Mouse (Mus musculus): ENCODE results near the gene Itk.
A peak's percentile ranks its signal among the peaks of the same experiment; 100 is the strongest.
"Not testable (repeated sequence)": the region's sequence is repeated elsewhere in the genome, so short reads cannot be mapped to it uniquely, and the experiment has no call there.

Itk gene

GRCm38 (mm10) chr11:46389336-46390117 is at the start of gene Itk:
Itk (minus strand) TSS chr11:46389515.
- DNase-seq (ENCODE audit: low read depth, low spot score), result no peak

DNA sequence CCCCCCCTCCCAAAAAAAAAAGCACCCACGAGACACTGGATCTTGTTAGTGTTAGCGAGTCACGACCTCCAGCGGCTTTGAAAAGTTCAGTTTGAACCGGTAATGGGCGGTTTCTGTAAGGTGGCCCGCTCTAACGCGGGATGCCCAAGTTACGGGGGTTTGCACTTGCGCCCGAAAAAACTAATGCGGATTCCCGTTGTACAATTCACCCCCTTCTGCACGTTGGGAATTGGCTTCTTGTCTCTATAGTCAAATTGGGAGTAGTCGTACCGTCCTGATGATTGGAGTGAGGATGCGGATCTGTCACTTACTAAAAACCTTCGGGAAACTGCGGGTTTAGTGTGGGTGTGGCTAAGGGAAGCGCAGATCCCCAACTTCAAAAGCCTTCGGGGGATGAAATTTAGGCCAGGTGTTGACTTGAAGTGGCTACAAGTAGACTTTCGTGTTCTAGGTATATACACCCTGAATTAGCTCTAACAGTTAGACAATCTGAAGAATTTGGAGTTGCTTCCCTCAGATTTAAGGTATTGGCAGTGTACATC is 48.2 kb upstream of the Itk start:
- DNase-seq (ENCODE audit: low read depth, low spot score), result no peak

GRCm38 (mm10) chr11:46436760-46437458 is 47.6 kb upstream of the Itk start, which contains the start of gene Med7:
Med7 (plus strand) TSS chr11:46436925.
- peak; percentile 91 for DNase-seq (ENCODE audit: low read depth, low spot score)

- DNase-seq (ENCODE audit: low read depth, low spot score), result no peak
Observed at GRCm38 (mm10) chr11:46435363-46435762, 46.0 kb upstream of the Itk start.

GRCm38 (mm10) chr11:46431129-46431528 is 41.8 kb upstream of the Itk start:
- DNase-seq (ENCODE audit: low read depth, low spot score), result peak; percentile 69

- DNase-seq (ENCODE audit: low read depth, low spot score), result no peak
Observed at GRCm38 (mm10) chr11:46430123-46430522, 40.8 kb upstream of the Itk start.

- not testable (repeated sequence) for DNase-seq (ENCODE audit: low read depth, low spot score)
Observed at GRCm38 (mm10) chr11:46428131-46428530, 38.8 kb upstream of the Itk start.

GRCm38 (mm10) chr11:46421086-46421888 is 32.0 kb upstream of the Itk start:
- DNase-seq (ENCODE audit: low read depth, low spot score), result no peak

DNA sequence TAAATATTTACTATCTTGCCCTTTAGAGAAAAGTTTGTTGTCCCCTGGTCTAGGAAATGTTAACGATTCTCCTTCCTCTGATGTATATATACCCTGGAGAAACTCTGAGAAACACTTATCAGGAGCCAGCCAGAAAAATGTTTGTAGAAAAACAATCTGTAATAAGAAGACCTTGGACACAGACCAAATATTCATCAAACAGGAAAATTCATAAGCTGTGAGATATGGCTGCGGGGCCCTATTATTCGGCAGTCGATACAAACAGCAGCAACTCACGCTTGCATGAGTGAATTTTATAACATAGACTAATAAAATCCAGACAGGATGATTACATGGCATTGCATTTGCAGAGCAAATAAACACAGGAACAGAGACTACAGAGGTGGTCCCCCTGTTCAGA is 29.5 kb upstream of the Itk start:
- DNase-seq (ENCODE audit: low read depth, low spot score), result no peak

GRCm38 (mm10) chr11:46418438-46418837 is 29.1 kb upstream of the Itk start:
- DNase-seq (ENCODE audit: low read depth, low spot score), result no peak

- no peak for DNase-seq (ENCODE audit: low read depth, low spot score)
Observed at GRCm38 (mm10) chr11:46410018-46410563, 20.8 kb upstream of the Itk start.

DNA sequence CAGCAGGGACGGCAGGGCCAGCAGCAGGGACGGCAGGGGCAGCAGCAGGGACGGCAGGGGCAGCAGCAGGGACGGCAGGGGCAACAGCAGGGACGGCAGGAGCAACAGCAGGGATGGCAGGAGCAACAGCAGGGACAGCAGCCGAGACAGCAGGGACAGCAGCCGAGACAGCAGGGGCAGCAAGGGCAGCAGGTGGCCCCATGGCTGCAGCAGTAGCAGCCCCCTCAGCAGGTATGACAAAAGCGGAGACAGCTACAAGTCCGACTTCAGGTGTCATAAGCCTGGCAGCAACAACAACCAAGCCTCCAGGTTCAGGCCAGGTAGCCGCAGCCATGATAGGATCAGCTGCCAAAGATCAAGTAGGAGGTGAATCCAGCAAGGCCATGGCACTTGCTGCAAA is 17.4 kb upstream of the Itk start:
- DNase-seq (ENCODE audit: low read depth, low spot score), result no peak

- DNase-seq (ENCODE audit: low read depth, low spot score), result no peak
Observed at GRCm38 (mm10) chr11:46404986-46405385, 15.7 kb upstream of the Itk start.

DNA sequence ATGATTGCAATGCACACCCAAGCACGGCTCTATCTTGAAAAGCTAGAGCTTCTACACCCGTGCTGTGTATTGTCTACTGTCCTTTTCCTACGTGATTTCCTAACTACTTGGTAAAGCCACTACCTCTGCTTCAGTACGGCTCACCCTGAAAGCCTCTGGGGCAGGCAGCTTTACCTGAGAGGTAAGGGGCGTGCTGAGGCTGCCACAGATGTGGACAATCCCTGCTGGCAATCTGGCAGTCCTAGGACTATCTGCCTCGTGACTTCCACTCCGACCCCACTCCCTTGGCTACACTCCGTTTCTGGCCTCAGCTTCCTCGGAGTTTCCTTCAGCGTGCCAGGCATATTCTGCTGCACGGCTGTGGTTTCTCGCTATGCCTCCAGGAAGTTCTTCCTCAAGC is 12.2 kb upstream of the Itk start:
- DNase-seq (ENCODE audit: low read depth, low spot score), result no peak

DNA sequence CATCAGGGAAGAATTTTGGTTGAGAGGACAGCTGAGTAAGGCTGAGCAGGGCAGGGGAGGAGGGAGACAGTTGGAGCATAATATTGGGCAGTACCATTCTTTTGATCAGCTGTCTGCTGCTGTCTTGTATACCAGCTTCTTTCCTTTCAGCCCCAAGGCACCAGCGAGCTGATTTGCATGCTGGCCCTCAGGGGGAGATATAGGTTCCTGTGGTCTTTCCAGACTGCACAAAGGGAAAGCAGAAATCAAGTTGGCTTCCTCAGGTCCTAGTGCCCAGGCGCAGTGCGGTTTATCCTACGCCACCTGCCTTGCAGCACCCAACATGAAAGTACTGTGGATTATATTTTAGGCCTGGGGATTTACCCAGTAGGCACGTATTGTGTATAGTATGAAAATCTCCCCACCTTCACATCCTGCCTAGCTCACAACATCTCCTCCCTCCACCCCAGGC is 9.6 kb upstream of the Itk start:
- no peak for DNase-seq (ENCODE audit: low read depth, low spot score)

DNA sequence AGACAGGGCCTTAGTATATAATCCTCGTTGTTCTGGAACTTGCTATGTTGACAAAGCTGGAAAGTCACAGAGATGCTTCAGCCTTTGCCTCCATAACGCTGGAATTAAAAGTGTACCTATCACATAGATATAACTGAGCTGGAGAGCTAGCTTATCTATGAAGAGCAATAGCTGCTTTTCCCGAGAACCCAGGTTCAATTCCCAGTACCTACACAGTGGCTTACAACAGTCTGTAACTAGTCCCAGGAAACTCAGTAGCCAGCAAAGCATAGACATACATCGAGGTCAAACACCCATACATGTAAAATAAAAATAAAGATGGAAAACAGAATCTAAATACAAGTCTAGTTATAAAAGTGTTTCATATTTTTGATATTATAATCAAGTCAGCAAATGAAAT is 9.2 kb upstream of the Itk start:
- DNase-seq (ENCODE audit: low read depth, low spot score), result no peak

- DNase-seq (ENCODE audit: low read depth, low spot score), result no peak
Observed at GRCm38 (mm10) chr11:46397900-46398299, 8.6 kb upstream of the Itk start.

- no peak for DNase-seq (ENCODE audit: low read depth, low spot score)
Observed at GRCm38 (mm10) chr11:46396860-46397179, 7.5 kb upstream of the Itk start.

DNA sequence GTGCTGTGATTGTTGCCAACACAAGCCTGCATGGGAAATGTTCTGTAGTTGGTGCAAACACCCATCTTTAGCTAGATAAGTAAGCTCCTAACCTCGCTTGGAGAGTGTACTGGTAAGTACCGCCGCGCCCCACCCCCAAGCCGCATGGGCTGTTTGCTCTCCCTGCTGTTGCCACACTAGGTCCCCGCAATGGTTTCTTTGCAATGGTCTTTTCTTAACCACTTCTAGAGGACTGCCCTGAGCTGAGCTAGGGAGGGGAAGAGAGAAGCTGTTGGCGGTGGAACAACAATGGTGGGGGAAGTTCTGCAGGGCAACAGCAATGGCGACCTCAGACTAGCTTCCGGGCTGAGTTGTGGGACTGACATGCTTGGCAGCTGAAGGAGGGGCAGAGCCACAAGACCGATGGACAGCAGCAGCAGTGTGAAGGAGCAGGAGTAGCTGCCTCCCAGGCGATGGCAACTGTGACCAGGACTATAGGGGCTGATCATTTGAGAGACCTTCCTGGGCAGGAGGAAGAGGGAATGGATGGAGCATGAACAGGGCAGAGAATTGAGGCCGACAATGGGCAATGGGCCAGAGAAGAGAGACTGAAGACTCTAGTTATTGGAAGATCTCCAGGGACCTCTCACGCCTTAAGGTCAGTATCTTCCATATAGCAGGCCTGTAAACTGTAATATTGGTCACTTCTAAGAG is 7.0 kb upstream of the Itk start, which contains the start of gene Fam71b:
Fam71b (plus strand) TSS at position 393 of the 693 bp plus-strand sequence.
- no peak for DNase-seq (ENCODE audit: low read depth, low spot score)

DNA sequence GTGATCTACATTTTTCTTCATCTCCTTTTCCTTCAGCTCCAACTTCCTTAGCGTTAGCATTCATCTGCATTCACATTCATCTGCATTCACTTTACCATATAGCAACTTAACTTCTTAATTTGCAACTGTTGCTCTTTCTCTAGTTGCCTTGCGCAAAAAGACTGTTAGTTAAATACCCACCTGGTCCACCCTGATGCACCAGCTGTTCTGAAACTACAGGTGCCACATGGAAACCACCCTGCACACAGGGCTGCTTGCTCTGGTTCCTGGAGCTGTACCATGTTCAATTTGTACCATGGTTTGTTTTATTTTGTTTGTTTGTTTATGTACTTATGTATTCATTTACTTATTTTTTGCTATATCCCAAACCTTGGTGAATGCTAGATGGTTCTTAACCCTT is 6.4 kb upstream of the Itk start:
- no peak for DNase-seq (ENCODE audit: low read depth, low spot score)

DNA sequence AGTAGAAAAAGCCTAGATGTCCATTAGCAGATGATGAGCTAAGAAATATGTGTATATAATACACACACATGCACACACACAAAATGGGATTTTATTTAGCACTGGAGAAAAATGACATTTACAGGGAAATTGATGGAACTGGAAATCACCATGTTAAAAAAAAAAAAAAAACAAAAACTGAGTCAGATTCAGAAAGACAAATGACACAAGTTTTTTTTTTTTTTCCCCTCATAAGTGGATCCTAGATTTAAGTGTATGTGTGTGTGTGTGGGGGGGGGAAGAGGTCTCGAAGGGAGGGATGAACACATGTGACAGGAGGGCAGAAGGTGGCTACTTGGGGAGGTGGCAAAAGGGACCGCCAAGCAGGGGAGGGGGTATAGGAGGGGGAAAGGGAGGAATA is 5.8 kb upstream of the Itk start:
- no peak for DNase-seq (ENCODE audit: low read depth, low spot score)
